Mouse (Mus musculus) left cerebral cortex, adult 9 months (tissue): ENCODE results near the gene Efna5.

Source experiments
- DNase-seq, 2 experiments: peaks; one replicate each; pipeline ENCODE4 v3.0.0; 2022; ENCODE audit warnings: low spot score in 2 of 2

The Efna5 gene

GRCm38 (mm10) chr17:62608145-62608544 lies 273.0 kb downstream of the Efna5 start:
- DNase-seq = no peak

- DNase-seq = peak in 1 of 2 experiments; percentile 34
These were observed 273.7 kb downstream of the Efna5 start for GRCm38 (mm10) chr17:62607304-62607914.

- no peak for DNase-seq
These were observed 274.4 kb downstream of the Efna5 start for GRCm38 (mm10) chr17:62606681-62607080.

GRCm38 (mm10) chr17:62604309-62604708 lies 276.8 kb downstream of the Efna5 start:
- DNase-seq = no peak

GRCm38 (mm10) chr17:62603604-62604003 lies 277.5 kb downstream of the Efna5 start:
- no peak for DNase-seq

GRCm38 (mm10) chr17:62598716-62599490 lies 282.2 kb downstream of the Efna5 start:
- peak in 1 of 2 experiments; percentile 16 for DNase-seq

- DNase-seq = no peak
These were observed 288.6 kb downstream of the Efna5 start for GRCm38 (mm10) chr17:62592436-62593074.

- DNase-seq = no peak
These were observed 289.3 kb downstream of the Efna5 start for GRCm38 (mm10) chr17:62591581-62592435.

- DNase-seq = peak in 1 of 2 experiments; percentile 35
These were observed 290.2 kb downstream of the Efna5 start for GRCm38 (mm10) chr17:62590685-62591460.

- DNase-seq = no peak
These were observed 301.0 kb downstream of the Efna5 start for GRCm38 (mm10) chr17:62580127-62580526.

- DNase-seq = no peak
These were observed 301.5 kb downstream of the Efna5 start for GRCm38 (mm10) chr17:62579618-62580017.

- peak in 1 of 2 experiments; percentile 10 for DNase-seq
These were observed 306.4 kb downstream of the Efna5 start for GRCm38 (mm10) chr17:62574499-62575265.

- DNase-seq = peak; percentile 11 to 30
These were observed 311.0 kb downstream of the Efna5 start for GRCm38 (mm10) chr17:62570101-62570500.

- no peak for DNase-seq
These were observed 313.1 kb downstream of the Efna5 start for GRCm38 (mm10) chr17:62568019-62568418.

GRCm38 (mm10) chr17:62565632-62566031 lies 315.5 kb downstream of the Efna5 start:
- no peak for DNase-seq

- no peak for DNase-seq
These were observed 318.7 kb downstream of the Efna5 start for GRCm38 (mm10) chr17:62562439-62562838.

GRCm38 (mm10) chr17:62557215-62557614 lies 323.9 kb downstream of the Efna5 start:
- DNase-seq = no peak
